Mouse (Mus musculus): Measurements from ENCODE around the gene Lima1. TPM values are rescaled to one million over a fixed set of nuclear protein-coding genes. Genes with fewer than 3 reads are reported as not detected.

Lima1 gene
- polyA plus RNA-seq, 1 experiment from 2014 or later = 108 TPM

DNA sequence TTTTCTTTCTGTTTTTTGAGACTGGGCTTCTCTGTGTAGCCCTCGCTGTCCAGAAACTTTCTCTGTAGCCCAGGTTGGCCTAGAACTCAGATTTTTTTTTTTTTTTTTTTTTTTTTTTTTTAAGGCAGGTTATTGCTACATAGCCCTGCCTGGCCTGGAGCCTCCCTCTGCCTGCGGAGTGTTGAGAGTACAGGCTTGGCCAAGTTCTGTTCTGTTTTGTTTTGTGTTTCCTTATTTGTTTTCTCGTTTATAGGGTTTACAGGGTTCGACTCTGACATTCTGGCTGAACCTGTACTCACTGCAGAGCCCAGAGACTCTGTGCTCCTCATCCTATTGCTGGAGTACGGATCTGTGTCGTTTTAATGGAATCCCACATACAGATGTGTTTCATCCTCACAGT lies 13.7 kb downstream of the Lima1 start:
- Histone ChIP-seq H3K36me3 (ENCODE audit: inconsistent target) (no peaks in the 10 kb centered on the region), H3K79me2 (ENCODE audit: inconsistent target) (no peaks in the 10 kb centered on the region), H3K27ac (no peak overlapping the region), H3K4me3 (ENCODE audit: inconsistent target) (no peak overlapping the region)
- 92% methylated on average over 6 of the region's 6 CpGs for WGBS (ENCODE audit: missing documents)

DNA sequence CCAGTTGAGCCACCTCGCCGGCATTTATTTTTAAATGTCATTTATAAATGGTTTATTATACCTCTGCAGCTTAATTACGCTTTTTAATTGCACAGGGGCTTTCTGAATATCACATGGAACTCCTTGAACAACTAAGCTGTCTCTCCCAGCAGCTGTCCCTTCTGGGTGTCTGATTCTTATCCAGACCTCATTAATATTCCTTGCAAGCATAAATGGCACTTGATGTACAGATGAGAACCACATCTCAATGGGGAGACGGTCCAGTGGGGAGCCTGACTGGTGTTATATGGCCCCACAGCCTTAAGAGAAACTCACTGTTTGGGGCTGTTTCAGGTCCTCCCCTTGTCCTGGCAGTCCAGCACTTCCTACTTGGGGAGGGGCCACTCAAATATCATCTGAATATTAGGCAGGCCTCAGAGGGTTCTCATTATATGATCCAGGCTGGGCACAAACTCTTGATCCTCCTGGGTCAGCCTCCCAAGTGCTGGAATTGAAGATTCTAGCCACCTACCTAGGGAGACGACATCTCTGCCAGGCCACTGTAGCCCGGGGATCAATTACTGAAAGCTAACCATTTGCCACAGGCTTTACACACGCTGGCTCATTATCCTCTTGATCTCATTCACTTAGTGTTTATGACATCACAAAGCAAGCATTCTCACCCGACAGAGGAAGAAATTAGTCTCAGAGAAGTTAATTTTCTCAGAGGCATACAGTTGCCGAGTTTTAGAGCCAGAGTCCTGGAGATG lies 15.4 kb downstream of the Lima1 start:
- H3K27ac ChIP-seq = no peak overlapping the region
- H3K36me3 ChIP-seq (ENCODE audit: inconsistent target) = no peaks in the 10 kb centered on the region
- no peak overlapping the region for H3K4me3 ChIP-seq (ENCODE audit: inconsistent target)
- H3K79me2 ChIP-seq (ENCODE audit: inconsistent target) = no peaks in the 10 kb centered on the region
- WGBS (ENCODE audit: missing documents) = 92% methylated on average over 9 of the region's 9 CpGs

GRCm38 (mm10) chr15:99857479-99857878 lies 17.8 kb downstream of the Lima1 start:
- Histone ChIP-seq H3K4me3 (ENCODE audit: inconsistent target) (no peak overlapping the region), H3K79me2 (ENCODE audit: inconsistent target) (no peaks in the 10 kb centered on the region), H3K36me3 (ENCODE audit: inconsistent target) (no peaks in the 10 kb centered on the region), H3K27ac (no peak overlapping the region)
- 77% methylated on average over 8 of the region's 8 CpGs for WGBS (ENCODE audit: missing documents)

GRCm38 (mm10) chr15:99855119-99855518 lies 20.1 kb downstream of the Lima1 start:
- no peaks in the 10 kb centered on the region for H3K79me2 ChIP-seq (ENCODE audit: inconsistent target)
- 86% methylated on average over 3 of the region's 3 CpGs for WGBS (ENCODE audit: missing documents)
- no peaks in the 10 kb centered on the region for H3K36me3 ChIP-seq (ENCODE audit: inconsistent target)
- no peak overlapping the region for H3K27ac ChIP-seq
- no peak overlapping the region for H3K4me3 ChIP-seq (ENCODE audit: inconsistent target)

- Histone ChIP-seq H3K27ac (no peak overlapping the region), H3K36me3 (ENCODE audit: inconsistent target) (no peaks in the 10 kb centered on the region), H3K4me3 (ENCODE audit: inconsistent target) (no peak overlapping the region), H3K79me2 (ENCODE audit: inconsistent target) (no peaks in the 10 kb centered on the region)
- 74% methylated on average over 2 of the region's 2 CpGs for WGBS (ENCODE audit: missing documents)
Measured at GRCm38 (mm10) chr15:99852606-99853237, 22.5 kb downstream of the Lima1 start.

DNA sequence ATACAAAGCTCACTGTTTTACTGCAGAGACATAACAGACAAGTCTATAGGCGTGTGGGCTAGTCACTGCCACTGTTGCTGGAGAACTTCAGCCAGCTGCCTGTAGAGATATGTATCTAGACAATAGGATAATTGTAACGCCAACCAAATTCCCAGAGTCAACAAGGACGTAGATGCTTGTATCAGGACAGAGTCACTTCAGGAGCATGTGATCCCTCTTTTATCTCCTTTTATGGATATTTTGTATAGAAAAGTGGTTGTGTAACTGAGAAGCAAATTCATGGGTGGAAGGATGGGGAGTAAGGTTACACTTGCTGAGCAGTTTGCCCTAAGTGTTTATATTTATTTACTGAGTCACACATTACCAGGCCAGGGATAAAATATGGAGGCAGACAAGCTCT lies 25.0 kb downstream of the Lima1 start:
- whole genome bisulfite sequencing (ENCODE audit: missing documents) = 95% methylated on average over 3 of the region's 3 CpGs
- no peak overlapping the region for H3K27ac ChIP-seq
- H3K36me3 ChIP-seq (ENCODE audit: inconsistent target) = no peaks in the 10 kb centered on the region
- H3K79me2 ChIP-seq (ENCODE audit: inconsistent target) = no peaks in the 10 kb centered on the region
- no peak overlapping the region for H3K4me3 ChIP-seq (ENCODE audit: inconsistent target)

DNA sequence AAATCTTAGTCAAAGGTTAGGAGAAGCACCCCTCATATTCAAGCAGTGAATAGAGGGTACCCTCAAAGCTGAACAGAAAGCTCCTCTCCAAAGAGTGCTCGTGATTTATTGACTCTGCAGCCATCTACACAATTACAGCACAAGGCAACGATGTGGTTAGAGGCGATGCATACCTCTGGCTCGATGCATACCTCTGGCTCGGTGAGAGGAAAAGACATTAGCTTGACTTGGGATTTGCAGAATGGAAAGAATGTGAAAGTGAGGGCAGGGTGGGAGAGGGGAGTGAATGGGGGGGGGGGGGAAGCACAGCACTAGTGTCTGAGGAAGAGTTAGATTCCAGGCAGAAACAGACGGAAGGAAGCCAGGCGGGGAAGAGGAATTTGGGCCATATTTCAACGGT lies 27.3 kb downstream of the Lima1 start:
- Histone ChIP-seq H3K27ac (no peak overlapping the region), H3K79me2 (ENCODE audit: inconsistent target) (no peaks in the 10 kb centered on the region), H3K4me3 (ENCODE audit: inconsistent target) (no peak overlapping the region), H3K36me3 (ENCODE audit: inconsistent target) (no peaks in the 10 kb centered on the region)
- 39% methylated on average over 8 of the region's 8 CpGs for WGBS (ENCODE audit: missing documents)

- H3K4me3 ChIP-seq (ENCODE audit: inconsistent target) = no peak overlapping the region
- H3K27ac ChIP-seq = no peak overlapping the region
- no peaks in the 10 kb centered on the region for H3K36me3 ChIP-seq (ENCODE audit: inconsistent target)
- H3K79me2 ChIP-seq (ENCODE audit: inconsistent target) = no peaks in the 10 kb centered on the region
- 7% methylated on average over 13 of the region's 13 CpGs for WGBS (ENCODE audit: missing documents)
Measured at GRCm38 (mm10) chr15:99847207-99847881, 27.9 kb downstream of the Lima1 start.

DNA sequence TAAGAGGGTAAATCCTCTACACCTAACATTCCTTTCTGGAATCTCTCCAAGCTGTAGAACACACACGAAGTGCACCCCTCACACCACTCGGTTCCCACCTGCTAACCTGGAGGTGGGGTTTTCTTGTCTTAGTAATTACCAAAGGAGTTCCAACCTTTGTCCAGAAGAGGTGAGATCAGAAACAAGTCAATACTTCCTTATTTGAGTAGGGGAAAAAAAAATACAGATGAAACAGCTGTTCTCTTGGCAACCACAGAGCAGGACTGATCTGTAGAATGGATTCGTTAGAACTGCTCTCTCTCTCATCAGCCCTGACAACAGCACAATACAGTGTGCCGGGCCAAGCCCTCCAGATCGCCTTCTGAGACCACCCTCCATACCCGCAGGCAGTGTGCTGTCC lies 28.6 kb downstream of the Lima1 start:
- H3K4me3 ChIP-seq (ENCODE audit: inconsistent target) = no peak overlapping the region
- WGBS (ENCODE audit: missing documents) = 28% methylated on average over 6 of the region's 6 CpGs
- no peaks in the 10 kb centered on the region for H3K79me2 ChIP-seq (ENCODE audit: inconsistent target)
- no peak overlapping the region for H3K27ac ChIP-seq
- H3K36me3 ChIP-seq (ENCODE audit: inconsistent target) = no peaks in the 10 kb centered on the region

GRCm38 (mm10) chr15:99843856-99844255 lies 31.4 kb downstream of the Lima1 start:
- 96% methylated on average over 3 of the region's 3 CpGs for WGBS (ENCODE audit: missing documents)
- Histone ChIP-seq H3K27ac (no peak overlapping the region), H3K36me3 (ENCODE audit: inconsistent target) (no peaks in the 10 kb centered on the region), H3K4me3 (ENCODE audit: inconsistent target) (no peak overlapping the region), H3K79me2 (ENCODE audit: inconsistent target) (no peaks in the 10 kb centered on the region)

DNA sequence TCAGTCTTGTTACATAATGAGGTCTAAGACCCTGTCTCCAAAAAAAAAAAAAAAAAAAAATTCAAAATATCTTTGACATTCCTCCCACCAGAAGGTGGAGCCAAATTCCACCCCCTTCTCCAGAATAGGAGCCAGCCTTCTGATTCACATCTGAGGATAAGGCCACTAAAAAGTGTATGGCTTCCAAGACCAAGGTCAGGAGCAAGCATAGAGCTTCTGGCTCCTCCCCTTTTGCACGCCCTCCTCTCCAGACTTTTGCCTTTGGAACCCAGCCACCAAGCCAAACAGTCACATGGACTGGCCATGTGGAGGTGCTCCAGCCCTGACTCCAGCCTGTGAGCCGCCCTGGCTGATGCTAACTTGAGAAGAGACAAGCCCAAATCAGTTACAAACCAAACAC lies 35.3 kb downstream of the Lima1 start:
- no peak overlapping the region for H3K27ac ChIP-seq
- H3K36me3 ChIP-seq (ENCODE audit: inconsistent target) = no peaks in the 10 kb centered on the region
- WGBS (ENCODE audit: missing documents) = 55% methylated on average over 2 of the region's 2 CpGs
- no peak overlapping the region for H3K4me3 ChIP-seq (ENCODE audit: inconsistent target)
- no peaks in the 10 kb centered on the region for H3K79me2 ChIP-seq (ENCODE audit: inconsistent target)

- Histone ChIP-seq H3K4me3 (ENCODE audit: inconsistent target) (no peak overlapping the region), H3K27ac (no peak overlapping the region), H3K79me2 (ENCODE audit: inconsistent target) (no peaks in the 10 kb centered on the region), H3K36me3 (ENCODE audit: inconsistent target) (no peaks in the 10 kb centered on the region)
- 92% methylated on average over 13 of the region's 13 CpGs for WGBS (ENCODE audit: missing documents)
Measured at GRCm38 (mm10) chr15:99839165-99839840, 36.0 kb downstream of the Lima1 start.

DNA sequence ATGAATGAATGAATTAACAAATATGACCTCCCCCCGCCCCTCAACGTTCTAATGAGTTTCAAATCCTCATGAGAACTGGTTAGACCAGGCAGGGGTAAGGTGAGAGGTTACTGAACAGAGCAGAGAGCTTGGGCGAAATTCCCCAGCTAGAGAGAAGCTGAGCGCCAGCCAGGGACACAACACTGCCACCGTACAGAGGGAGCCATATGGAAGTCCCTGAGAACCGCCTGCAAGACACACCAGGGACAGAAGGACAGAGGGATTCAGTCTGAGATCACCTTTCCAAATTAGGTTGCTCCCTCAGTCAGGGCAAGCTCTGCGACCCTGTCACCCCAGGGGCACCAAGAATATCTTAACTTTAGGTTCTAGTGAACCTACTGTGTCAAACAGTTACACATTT lies 37.7 kb downstream of the Lima1 start:
- H3K4me3 ChIP-seq (ENCODE audit: inconsistent target) = no peak overlapping the region
- WGBS (ENCODE audit: missing documents) = 93% methylated on average over 7 of the region's 7 CpGs
- H3K27ac ChIP-seq = no peak overlapping the region
- H3K36me3 ChIP-seq (ENCODE audit: inconsistent target) = no peaks in the 10 kb centered on the region
- no peaks in the 10 kb centered on the region for H3K79me2 ChIP-seq (ENCODE audit: inconsistent target)

GRCm38 (mm10) chr15:99835191-99835590 lies 40.1 kb downstream of the Lima1 start:
- H3K79me2 ChIP-seq (ENCODE audit: inconsistent target) = no peaks in the 10 kb centered on the region
- WGBS (ENCODE audit: missing documents) = 21% methylated on average over 9 of the region's 9 CpGs
- no peak overlapping the region for H3K27ac ChIP-seq
- no peak overlapping the region for H3K4me3 ChIP-seq (ENCODE audit: inconsistent target)
- H3K36me3 ChIP-seq (ENCODE audit: inconsistent target) = no peaks in the 10 kb centered on the region

GRCm38 (mm10) chr15:99834681-99835080 lies 40.6 kb downstream of the Lima1 start:
- no peaks in the 10 kb centered on the region for H3K36me3 ChIP-seq (ENCODE audit: inconsistent target)
- no peak overlapping the region for H3K27ac ChIP-seq
- H3K4me3 ChIP-seq (ENCODE audit: inconsistent target) = no peak overlapping the region
- 25% methylated on average over 3 of the region's 3 CpGs for WGBS (ENCODE audit: missing documents)
- no peaks in the 10 kb centered on the region for H3K79me2 ChIP-seq (ENCODE audit: inconsistent target)

Measured in macrophage (primary cell).